Comparison of ENCODE assay signal across 30 mouse cellular contexts in the genomic region with DNA sequence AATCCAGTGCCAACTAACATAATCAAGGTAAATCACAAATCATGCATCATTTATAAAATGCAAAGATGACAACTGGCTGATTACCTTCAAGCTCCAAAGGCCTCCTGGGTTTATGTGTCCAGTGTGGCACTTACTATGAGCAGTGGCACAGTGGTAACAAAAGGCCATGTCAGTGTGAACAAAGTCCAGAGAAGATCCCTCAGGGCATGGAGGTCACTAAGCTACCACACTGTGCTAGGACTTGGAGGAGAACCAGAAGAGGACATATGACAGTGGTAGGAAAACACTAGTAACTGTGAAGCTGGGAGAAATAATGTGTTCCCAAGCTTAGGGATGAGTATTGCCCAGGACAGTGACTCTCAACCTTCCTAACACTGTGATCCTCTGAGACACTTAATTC.
"Had no signal": no experiment of that assay in that cellular context is flagged by ENCODE, and none has a peak within 500 bp of the region (broad histone marks: within the 10 kb centered on the region; RNA-seq: fewer than 3 reads in every experiment).

No protein-coding gene starts in this region.

- ATAC-seq: lung, postnatal 0 days; midbrain, embryonic 13.5 days; midbrain, embryonic 15.5 days; midbrain, embryonic 16.5 days had no signal

- DNase-seq: left cerebral cortex, postnatal 4 days; liver, embryonic 13.5 days; lung, adult 18-20 months; lung, adult 2 months; lung, embryonic 14.5 days; lung, postnatal 10 days; lung, postnatal 14 days; lung, postnatal 36 days; lung, postnatal 4 days; midbrain, embryonic 14.5 days had no signal

- H3K4me2 ChIP-seq: limb, embryonic 12.5 days; limb, embryonic 13.5 days; limb, embryonic 15.5 days; liver, embryonic 11.5 days; liver, embryonic 13.5 days; liver, embryonic 15.5 days; lung, embryonic 14.5 days; lung, embryonic 15.5 days; midbrain, embryonic 11.5 days; midbrain, embryonic 12.5 days; midbrain, embryonic 13.5 days; midbrain, embryonic 15.5 days; neural tube, embryonic 12.5 days had no signal

- H3K27ac ChIP-seq: left cerebral cortex, adult 2 months; limb, embryonic 10.5 days; limb, embryonic 12.5 days; limb, embryonic 13.5 days; limb, embryonic 15.5 days; liver, embryonic 13.5 days; liver, embryonic 14.5 days; liver, embryonic 15.5 days; lung, embryonic 15.5 days; macrophage; midbrain, embryonic 10.5 days; midbrain, embryonic 12.5 days; midbrain, embryonic 13.5 days; midbrain, embryonic 15.5 days; neural tube, embryonic 12.5 days had no signal

- H3K27me3 ChIP-seq: limb, embryonic 12.5 days; limb, embryonic 13.5 days; limb, embryonic 15.5 days; liver, embryonic 13.5 days; liver, embryonic 15.5 days; lung, embryonic 15.5 days; megakaryocyte, embryonic 14.5 days; midbrain, embryonic 12.5 days; midbrain, embryonic 13.5 days; midbrain, embryonic 15.5 days; neural tube, embryonic 12.5 days had no signal

- H3K9ac ChIP-seq: limb, embryonic 12.5 days; limb, embryonic 13.5 days; limb, embryonic 15.5 days; liver, embryonic 13.5 days; liver, embryonic 14.5 days; liver, embryonic 15.5 days; lung, embryonic 14.5 days; lung, embryonic 15.5 days; midbrain, embryonic 12.5 days; midbrain, embryonic 13.5 days; midbrain, embryonic 15.5 days; neural tube, embryonic 12.5 days had no signal

- H3K4me3 ChIP-seq: left cerebral cortex, adult 2 months; limb, embryonic 10.5 days; limb, embryonic 12.5 days; limb, embryonic 13.5 days; limb, embryonic 15.5 days; liver, embryonic 13.5 days; liver, embryonic 15.5 days; lung, embryonic 15.5 days; megakaryocyte, embryonic 14.5 days; midbrain, embryonic 10.5 days; midbrain, embryonic 12.5 days; midbrain, embryonic 13.5 days; midbrain, embryonic 15.5 days; myocyte; neural tube, embryonic 12.5 days had no signal

- H3K36me3 ChIP-seq: limb, embryonic 10.5 days; limb, embryonic 12.5 days; limb, embryonic 13.5 days; limb, embryonic 15.5 days; liver, embryonic 13.5 days; liver, embryonic 15.5 days; lung, embryonic 15.5 days; midbrain, embryonic 10.5 days; midbrain, embryonic 12.5 days; midbrain, embryonic 13.5 days; midbrain, embryonic 15.5 days; neural tube, embryonic 12.5 days had no signal

- H3K9me3 ChIP-seq: limb, embryonic 10.5 days; limb, embryonic 15.5 days; liver, embryonic 13.5 days; liver, embryonic 15.5 days; lung, embryonic 15.5 days; megakaryocyte, embryonic 14.5 days; midbrain, embryonic 10.5 days; midbrain, embryonic 12.5 days; midbrain, embryonic 13.5 days; neural tube, embryonic 12.5 days had no signal

- H3K4me1 ChIP-seq: limb, embryonic 10.5 days; limb, embryonic 12.5 days; limb, embryonic 13.5 days; limb, embryonic 15.5 days; liver, embryonic 13.5 days; liver, embryonic 15.5 days; lung, embryonic 15.5 days; megakaryocyte, embryonic 14.5 days; midbrain, embryonic 10.5 days; midbrain, embryonic 12.5 days; midbrain, embryonic 13.5 days; midbrain, embryonic 15.5 days; neural tube, embryonic 12.5 days had no signal
